Mouse (Mus musculus) testis, adult 2 months (tissue): Measurements from ENCODE around the gene Gbx1. TPM values are rescaled to one million over a fixed set of nuclear protein-coding genes. Genes with fewer than 3 reads are reported as not detected.
A peak's percentile ranks its signal among the peaks of the same experiment; 100 is the strongest.

Experiments
- H3K27ac ChIP-seq: fragments of 200-500 bp; 2 replicates; pipeline ENCODE4 v1.5.1; 2012; ENCODE audit warnings: low read depth, low read length; ENCODE audit not compliant: control insufficient read depth, insufficient read depth
- H3K27me3 ChIP-seq: fragments of 200-500 bp; 2 replicates; pipeline ENCODE4 v1.6.1; 2012; ENCODE audit warnings: mild to moderate bottlenecking, low read length, moderate library complexity; ENCODE audit not compliant: control insufficient read depth, insufficient read depth
- H3K36me3 ChIP-seq: fragments of 200-500 bp; 2 replicates; pipeline ENCODE4 v1.6.1; 2012; ENCODE audit warnings: mild to moderate bottlenecking, low read length; ENCODE audit not compliant: control insufficient read depth, insufficient read depth
- H3K4me1 ChIP-seq: fragments of 200-500 bp; 2 replicates; pipeline ENCODE4 v1.6.1; 2012; ENCODE audit warnings: low read length; ENCODE audit not compliant: control insufficient read depth, insufficient read depth
- H3K4me3 ChIP-seq: fragments of 200-500 bp; 2 replicates; pipeline ENCODE4 v1.5.1; 2012; ENCODE audit warnings: low read depth, mild to moderate bottlenecking, low read length, moderate library complexity, mixed read lengths; ENCODE audit not compliant: control insufficient read depth
- CTCF ChIP-seq: fragments of 200-500 bp; IDR thresholded peaks from 2 replicates; pipeline ENCODE4 v1.5.1; 2012; ENCODE audit warnings: low read depth, mild to moderate bottlenecking, inconsistent platforms, low read length, moderate library complexity; ENCODE audit not compliant: control insufficient read depth, insufficient read depth, insufficient replicate concordance
- POLR2A ChIP-seq: fragments of 200-500 bp; IDR thresholded peaks from 2 replicates; pipeline ENCODE4 v1.6.1; 2012; ENCODE audit warnings: low read depth, mild to moderate bottlenecking, inconsistent platforms, low read length, moderate library complexity; ENCODE audit not compliant: control insufficient read depth
- polyA plus RNA-seq: library from polyadenylated mRNA; depleted of rRNA; stranded (reverse); fragments of >200 nt; gene quantifications from 2 replicates; pipeline ENCODE4 v1.2.3, GENCODE M21; 2012

Gbx1 gene
- polyA plus RNA-seq, 1 experiment, result 0.11 TPM

- Histone ChIP-seq H3K4me1 (peaks cover 2% of the 10 kb centered on the region; the same call in 1 of the 2 replicates), H3K27me3 (no peaks in the 10 kb centered on the region), H3K4me3 (no peak overlapping the region), H3K36me3 (no peaks in the 10 kb centered on the region), H3K27ac (no peak overlapping the region)
- TF ChIP-seq POLR2A (no peak), CTCF (no peak)
These were observed 8.7 kb upstream of the Gbx1 start for GRCm38 (mm10) chr5:24535731-24536130.

- Histone ChIP-seq H3K27ac (no peak overlapping the region), H3K36me3 (no peaks in the 10 kb centered on the region), H3K4me1 (peaks cover 4% of the 10 kb centered on the region), H3K27me3 (no peaks in the 10 kb centered on the region), H3K4me3 (no peak overlapping the region)
- TF ChIP-seq CTCF, result no peak
- no peak for TF ChIP-seq POLR2A
These were observed 7.3 kb upstream of the Gbx1 start for GRCm38 (mm10) chr5:24534292-24534691.

- Histone ChIP-seq H3K4me1 (peaks cover 4% of the 10 kb centered on the region), H3K27me3 (no peaks in the 10 kb centered on the region), H3K36me3 (no peaks in the 10 kb centered on the region), H3K4me3 (no peak overlapping the region), H3K27ac (no peak overlapping the region)
- TF ChIP-seq CTCF (no peak), POLR2A (no peak)
These were observed 6.4 kb upstream of the Gbx1 start for GRCm38 (mm10) chr5:24533391-24533790.

- Histone ChIP-seq H3K4me3 (peak overlapping the region; percentile 1; the same call in 1 of the 2 replicates), H3K36me3 (no peaks in the 10 kb centered on the region), H3K4me1 (peaks cover 16% of the 10 kb centered on the region), H3K27me3 (peaks cover 4% of the 10 kb centered on the region), H3K27ac (no peak overlapping the region)
- TF ChIP-seq CTCF, result peak; percentile 100
- no peak for TF ChIP-seq POLR2A
These were observed 3.2 kb upstream of the Gbx1 start for GRCm38 (mm10) chr5:24530042-24530689.

GRCm38 (mm10) chr5:24527780-24528179, 778 bp upstream of the Gbx1 start:
- H3K4me3 ChIP-seq, result no peak overlapping the region
- no peak for TF ChIP-seq POLR2A
- no peak for TF ChIP-seq CTCF
- no peak overlapping the region for H3K27ac ChIP-seq
- H3K27me3 ChIP-seq, result peaks cover 4% of the 10 kb centered on the region
- peaks cover 16% of the 10 kb centered on the region for H3K4me1 ChIP-seq
- H3K36me3 ChIP-seq, result no peaks in the 10 kb centered on the region

- no peak for TF ChIP-seq POLR2A
- TF ChIP-seq CTCF, result no peak
- Histone ChIP-seq H3K27ac (no peak overlapping the region), H3K4me3 (peak overlapping the region; percentile 61), H3K27me3 (peaks cover 4% of the 10 kb centered on the region), H3K4me1 (peaks cover 16% of the 10 kb centered on the region), H3K36me3 (no peaks in the 10 kb centered on the region)
These were observed 663 bp downstream of the Gbx1 start for GRCm38 (mm10) chr5:24526190-24526888.

GRCm38 (mm10) chr5:24525360-24526189, 1.4 kb downstream of the Gbx1 start:
- TF ChIP-seq CTCF, result no peak
- no peak for TF ChIP-seq POLR2A
- Histone ChIP-seq H3K27me3 (peaks cover 4% of the 10 kb centered on the region), H3K4me3 (peak overlapping the region; percentile 33), H3K36me3 (no peaks in the 10 kb centered on the region), H3K27ac (no peak overlapping the region), H3K4me1 (peaks cover 16% of the 10 kb centered on the region)
